Mouse (Mus musculus) retina, postnatal 1 day (tissue): ENCODE results near the gene Slc44a5.

ENCODE experiments used
- DNase-seq: peaks from one replicate; pipeline ENCODE4 v3.0.0-alpha.2; 2012

Gene Slc44a5

GRCm38 (mm10) chr3:154174031-154174430, 200.8 kb downstream of the Slc44a5 start:
- no peak for DNase-seq

GRCm38 (mm10) chr3:154174766-154175165, 201.5 kb downstream of the Slc44a5 start:
- no peak for DNase-seq

GRCm38 (mm10) chr3:154177665-154178305, 204.5 kb downstream of the Slc44a5 start:
- peak; percentile 45 for DNase-seq

- no peak for DNase-seq
These were observed 206.2 kb downstream of the Slc44a5 start for GRCm38 (mm10) chr3:154179423-154179920.

GRCm38 (mm10) chr3:154182987-154183386, 209.8 kb downstream of the Slc44a5 start:
- no peak for DNase-seq

- no peak for DNase-seq
These were observed 210.7 kb downstream of the Slc44a5 start for GRCm38 (mm10) chr3:154183957-154184356.

- DNase-seq, result no peak
These were observed 215.4 kb downstream of the Slc44a5 start for GRCm38 (mm10) chr3:154188668-154189067.

- DNase-seq, result no peak
These were observed 219.2 kb downstream of the Slc44a5 start for GRCm38 (mm10) chr3:154192328-154193030.

GRCm38 (mm10) chr3:154193189-154193840, 220.1 kb downstream of the Slc44a5 start:
- DNase-seq, result no peak

GRCm38 (mm10) chr3:154200422-154200828, 227.2 kb downstream of the Slc44a5 start:
- no peak for DNase-seq

GRCm38 (mm10) chr3:154201796-154202195, 228.6 kb downstream of the Slc44a5 start:
- no peak for DNase-seq

GRCm38 (mm10) chr3:154202383-154202782, 229.1 kb downstream of the Slc44a5 start:
- DNase-seq, result no peak

GRCm38 (mm10) chr3:154208479-154208878, 235.2 kb downstream of the Slc44a5 start:
- DNase-seq, result no peak

GRCm38 (mm10) chr3:154209201-154209754, 236.0 kb downstream of the Slc44a5 start:
- no peak for DNase-seq

- DNase-seq, result no peak
These were observed 236.7 kb downstream of the Slc44a5 start for GRCm38 (mm10) chr3:154209776-154210430.

GRCm38 (mm10) chr3:154210431-154211055, 237.3 kb downstream of the Slc44a5 start:
- peak; percentile 54 for DNase-seq

GRCm38 (mm10) chr3:154212551-154212950, 239.3 kb downstream of the Slc44a5 start:
- no peak for DNase-seq

GRCm38 (mm10) chr3:154215309-154215708, 242.1 kb downstream of the Slc44a5 start:
- no peak for DNase-seq

- no peak for DNase-seq
These were observed 242.5 kb downstream of the Slc44a5 start for GRCm38 (mm10) chr3:154215779-154216178.

- peak; percentile 75 for DNase-seq
These were observed 248.9 kb downstream of the Slc44a5 start for GRCm38 (mm10) chr3:154222141-154222591.

GRCm38 (mm10) chr3:154222688-154223087, 249.5 kb downstream of the Slc44a5 start:
- no peak for DNase-seq

- peak; percentile 84 for DNase-seq
These were observed 253.0 kb downstream of the Slc44a5 start for GRCm38 (mm10) chr3:154226100-154226752.
